Mouse (Mus musculus) lung, embryonic 15.5 days (tissue): ENCODE measurements around the gene Mapk1ip1. TPM values are rescaled to one million over a fixed set of nuclear protein-coding genes. Genes with fewer than 3 reads are reported as not detected.
A peak's percentile ranks its signal among the peaks of the same experiment; 100 is the strongest.

Experiments used
- ATAC-seq: fragments of 200-750 bp; cut with Nextera tagmentation; 2 replicates; pipeline ENCODE4 v1.8.0; 2017; ENCODE audit warnings: moderate number of reproducible peaks, borderline replicate concordance; ENCODE audit not compliant: low FRiP score, low TSS enrichment; ENCODE audit errors: extremely low read depth
- H3K27ac ChIP-seq: fragments of 300-500 bp; sonication (generic); 2 replicates; pipeline ENCODE4 v1.5.1; 2015; ENCODE audit warnings: moderate library complexity, mild to moderate bottlenecking, inconsistent platforms
- H3K27me3 ChIP-seq: fragments of 300-500 bp; sonication (generic); 2 replicates; pipeline ENCODE4 v1.6.1; 2015; ENCODE audit warnings: inconsistent platforms
- H3K36me3 ChIP-seq: fragments of 300-500 bp; sonication (generic); 2 replicates; pipeline ENCODE4 v1.6.1; 2015; ENCODE audit warnings: inconsistent platforms
- H3K4me1 ChIP-seq: fragments of 300-500 bp; sonication (generic); 2 replicates; pipeline ENCODE4 v1.6.1; 2015; ENCODE audit warnings: inconsistent platforms
- H3K4me2 ChIP-seq: fragments of 300-500 bp; sonication (generic); 2 replicates; pipeline ENCODE4 v1.6.1; 2015; ENCODE audit warnings: inconsistent platforms, mild to moderate bottlenecking, moderate library complexity
- H3K4me3 ChIP-seq: fragments of 300-500 bp; sonication (generic); 2 replicates; pipeline ENCODE4 v1.5.1; 2015; ENCODE audit warnings: mild to moderate bottlenecking, inconsistent platforms
- H3K9ac ChIP-seq: fragments of 300-500 bp; sonication (generic); 2 replicates; pipeline ENCODE4 v1.6.1; 2015; ENCODE audit warnings: inconsistent platforms
- H3K9me3 ChIP-seq: fragments of 300-500 bp; sonication (generic); 2 replicates; pipeline ENCODE4 v1.6.1; 2016; ENCODE audit warnings: inconsistent platforms
- WGBS: fragments of 180-500 bp; shearing (Covaris S2); methylation state at CpG from one replicate; pipeline ENCODE4 v1.1.7; 2015; 5-methylcytosine and 5-hydroxymethylcytosine counted together
- polyA plus RNA-seq: library from polyadenylated mRNA; unstranded; fragments of >200 nt; fragmentation: Nextera tagmentation; extraction: Ambion mirVana; gene quantifications from 2 replicates; pipeline ENCODE4 v1.2.1, GENCODE M21; 2015

Mapk1ip1 gene
- polyA plus RNA-seq, 1 experiment from 2014 or later, result 12.5 TPM

GRCm38 (mm10) chr7:138853417-138854031, 7.5 kb upstream of the Mapk1ip1 start:
- H3K9me3 ChIP-seq, result no peaks in the 10 kb centered on the region
- H3K9ac ChIP-seq, result no peak overlapping the region
- H3K27me3 ChIP-seq, result no peaks in the 10 kb centered on the region
- no peak overlapping the region for H3K27ac ChIP-seq
- peaks cover 1% of the 10 kb centered on the region; the same call in 1 of the 2 replicates for H3K4me1 ChIP-seq
- H3K36me3 ChIP-seq, result peaks cover 40% of the 10 kb centered on the region
- ATAC-seq, result no peak
- 89% methylated on average over 4 of the region's 4 CpGs for WGBS
- H3K4me2 ChIP-seq, result no peak overlapping the region
- no peak overlapping the region for H3K4me3 ChIP-seq

GRCm38 (mm10) chr7:138850083-138850482, 4.0 kb upstream of the Mapk1ip1 start:
- H3K36me3 ChIP-seq, result peaks cover 37% of the 10 kb centered on the region
- H3K4me2 ChIP-seq, result no peak overlapping the region
- H3K4me3 ChIP-seq, result no peak overlapping the region
- H3K9me3 ChIP-seq, result no peaks in the 10 kb centered on the region
- no peak overlapping the region for H3K9ac ChIP-seq
- ATAC-seq, result no peak
- H3K27me3 ChIP-seq, result no peaks in the 10 kb centered on the region
- no peak overlapping the region for H3K27ac ChIP-seq
- H3K4me1 ChIP-seq, result peaks cover 19% of the 10 kb centered on the region

DNA sequence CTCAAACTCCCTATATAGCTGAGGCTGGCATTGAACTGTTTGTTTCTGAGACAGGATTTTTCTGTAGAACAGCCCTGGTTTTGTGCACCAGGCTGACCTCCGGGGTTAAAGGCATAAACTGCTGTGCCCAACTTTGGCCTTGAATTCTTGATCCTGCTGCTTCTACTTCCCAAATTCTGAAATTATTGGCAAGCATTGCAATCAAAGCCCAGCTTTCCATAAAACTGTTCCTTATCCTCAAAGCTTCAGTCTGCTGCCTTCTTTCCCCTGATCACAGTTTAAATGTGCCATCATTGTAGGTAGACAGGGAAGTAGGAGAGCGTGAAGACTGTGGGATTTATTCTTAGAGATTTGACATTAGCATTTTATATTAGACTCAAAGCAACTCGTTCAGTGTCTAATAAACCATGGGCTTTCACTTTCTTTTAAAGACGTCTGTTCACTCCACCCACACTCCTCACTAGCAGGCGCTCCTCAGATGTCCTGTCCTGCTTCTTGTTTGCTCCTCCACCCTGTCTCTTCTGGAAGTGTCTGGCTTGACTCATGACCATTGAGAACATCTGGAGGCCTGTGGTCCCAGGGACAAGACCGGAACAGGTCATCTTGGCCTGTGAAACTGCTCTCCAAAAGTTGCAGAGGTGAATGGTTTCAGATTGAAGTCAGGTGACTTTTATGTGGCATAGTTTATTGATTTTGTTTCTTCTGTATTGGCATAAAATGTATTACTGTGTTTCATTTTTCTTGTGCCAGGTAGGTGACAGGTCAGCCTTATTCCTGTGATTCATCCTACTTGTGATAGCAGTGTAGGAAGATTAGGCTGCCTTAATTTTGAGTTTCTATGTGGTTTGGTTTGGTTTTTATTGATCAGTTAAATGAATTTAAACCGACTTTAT, 2.2 kb upstream of the Mapk1ip1 start:
- Histone ChIP-seq H3K27me3 (no peaks in the 10 kb centered on the region), H3K4me2 (peak overlapping the region; percentile 86), H3K4me1 (peaks cover 32% of the 10 kb centered on the region), H3K9me3 (no peaks in the 10 kb centered on the region), H3K36me3 (peaks cover 28% of the 10 kb centered on the region; the same call in 1 of the 2 replicates), H3K4me3 (peak overlapping the region; percentile 98), H3K27ac (no peak overlapping the region), H3K9ac (peak overlapping the region; percentile 96; the same call in 1 of the 2 replicates)
- no peak for ATAC-seq
- WGBS, result 77% methylated on average over 7 of the region's 7 CpGs

DNA sequence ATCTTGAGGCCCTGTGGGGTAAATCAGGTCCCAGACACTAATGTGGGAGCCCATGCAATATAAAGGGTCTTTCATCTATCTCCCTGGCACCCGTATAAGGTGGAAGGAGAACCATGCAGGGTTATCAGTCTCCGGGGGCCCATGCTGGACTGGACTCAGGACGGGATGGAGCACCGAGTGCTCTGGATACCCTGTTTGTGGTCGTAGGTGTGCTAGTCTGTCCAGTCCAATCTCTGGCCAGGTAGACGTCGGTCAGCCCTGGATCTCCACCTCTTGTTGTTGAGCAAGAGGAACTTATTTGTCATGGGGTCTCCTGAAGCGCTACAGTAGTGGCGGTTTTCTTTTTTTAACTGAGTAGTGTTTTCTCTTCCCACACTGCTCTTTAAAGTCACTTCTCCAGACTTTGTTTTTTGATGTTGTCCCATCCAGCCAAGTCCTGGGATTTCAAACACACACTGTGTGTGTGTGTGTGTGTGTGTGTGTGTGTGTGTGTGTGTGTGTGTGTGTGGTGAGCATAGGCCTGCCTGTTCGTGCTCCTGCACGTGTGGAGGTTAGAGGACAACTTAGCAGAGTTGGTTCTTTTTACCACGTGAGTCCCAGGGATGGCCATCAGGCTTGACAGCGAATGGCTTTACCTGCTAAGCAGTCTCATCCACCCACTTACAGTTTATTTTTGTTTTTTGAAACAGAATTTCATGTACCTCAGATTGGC, 1.4 kb upstream of the Mapk1ip1 start:
- H3K36me3 ChIP-seq, result peaks cover 21% of the 10 kb centered on the region; the same call in 1 of the 2 replicates
- H3K27ac ChIP-seq, result no peak overlapping the region
- WGBS, result 28% methylated on average over 13 of the region's 13 CpGs
- peaks cover 32% of the 10 kb centered on the region for H3K4me1 ChIP-seq
- H3K9ac ChIP-seq, result peak overlapping the region; percentile 96
- H3K4me3 ChIP-seq, result peak overlapping the region; percentile 98
- no peak for ATAC-seq
- H3K4me2 ChIP-seq, result peak overlapping the region; percentile 86
- no peaks in the 10 kb centered on the region for H3K27me3 ChIP-seq
- H3K9me3 ChIP-seq, result no peaks in the 10 kb centered on the region

DNA sequence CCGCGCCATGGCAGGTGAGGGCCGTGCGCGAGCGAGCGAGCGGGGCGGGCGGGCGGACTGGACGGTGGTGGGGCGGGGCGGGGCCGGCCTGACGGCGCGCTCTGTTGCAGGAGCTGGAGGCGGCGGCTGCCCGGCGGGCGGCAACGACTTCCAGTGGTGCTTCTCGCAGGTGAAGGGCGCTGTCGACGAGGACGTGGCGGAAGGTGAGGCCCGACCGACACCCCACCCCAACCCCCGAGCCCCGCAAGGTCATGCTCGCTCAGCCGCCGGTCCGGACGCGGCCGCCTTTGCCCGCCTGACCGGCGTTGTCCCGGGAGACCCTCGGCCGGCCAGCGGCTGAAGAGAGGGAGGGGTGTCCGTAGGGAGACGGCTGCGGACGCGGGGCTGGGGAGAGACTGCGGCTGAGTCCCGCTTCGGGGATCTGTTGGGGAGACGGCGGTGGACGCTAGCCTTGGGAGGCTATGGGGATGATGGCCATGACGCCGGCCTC, 474 bp upstream of the Mapk1ip1 start:
- H3K27me3 ChIP-seq, result no peaks in the 10 kb centered on the region
- H3K4me3 ChIP-seq, result peak overlapping the region; percentile 98
- H3K4me2 ChIP-seq, result peak overlapping the region; percentile 86
- ATAC-seq, result peak; percentile 86
- H3K4me1 ChIP-seq, result peaks cover 32% of the 10 kb centered on the region
- no peaks in the 10 kb centered on the region for H3K9me3 ChIP-seq
- H3K36me3 ChIP-seq, result peaks cover 12% of the 10 kb centered on the region; the same call in 1 of the 2 replicates
- H3K9ac ChIP-seq, result peak overlapping the region; percentile 96
- H3K27ac ChIP-seq, result peak overlapping the region; percentile 97
- WGBS, result under 1% methylated on average over 61 of the region's 61 CpGs

GRCm38 (mm10) chr7:138845111-138845510, 962 bp downstream of the Mapk1ip1 start:
- H3K4me3 ChIP-seq, result peak overlapping the region; percentile 98
- no peaks in the 10 kb centered on the region for H3K9me3 ChIP-seq
- 0 out of 2 replicates have a peak overlapping the region, but pooled peaks have one; percentile 5 for H3K27ac ChIP-seq
- H3K27me3 ChIP-seq, result no peaks in the 10 kb centered on the region
- H3K36me3 ChIP-seq, result 0 out of 2 replicates have a peak, but pooled peaks cover 4% of the 10 kb centered on the region
- peak overlapping the region; percentile 8; the same call in 1 of the 2 replicates for H3K9ac ChIP-seq
- WGBS, result 22% methylated on average over 8 of the region's 8 CpGs
- H3K4me1 ChIP-seq, result peaks cover 32% of the 10 kb centered on the region
- no peak for ATAC-seq
- H3K4me2 ChIP-seq, result peak overlapping the region; percentile 86

DNA sequence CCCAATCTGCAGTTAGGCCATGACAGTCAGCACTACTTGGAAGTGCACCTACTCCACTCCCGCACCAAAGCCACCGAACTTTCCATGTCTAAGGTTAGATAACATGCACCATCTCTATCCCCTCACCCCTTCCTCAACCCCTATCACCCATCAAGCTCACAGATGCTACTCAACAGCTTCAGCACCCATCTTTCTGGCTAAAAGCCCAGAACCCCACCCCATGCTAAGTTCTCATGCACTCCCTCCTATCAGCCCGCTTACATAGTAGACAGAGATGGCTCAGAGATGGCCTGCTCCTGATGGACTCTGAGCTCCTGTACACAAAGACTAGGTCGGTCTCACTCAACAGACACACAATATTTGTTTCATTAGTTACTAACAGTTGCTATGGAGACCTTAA, 2.7 kb downstream of the Mapk1ip1 start:
- peaks cover 30% of the 10 kb centered on the region for H3K4me1 ChIP-seq
- H3K9me3 ChIP-seq, result no peaks in the 10 kb centered on the region
- no peak overlapping the region for H3K4me2 ChIP-seq
- H3K4me3 ChIP-seq, result no peak overlapping the region
- no peak for ATAC-seq
- 82% methylated on average over 4 of the region's 4 CpGs for WGBS
- H3K36me3 ChIP-seq, result 0 out of 2 replicates have a peak, but pooled peaks cover 1% of the 10 kb centered on the region
- H3K27me3 ChIP-seq, result no peaks in the 10 kb centered on the region
- no peak overlapping the region for H3K27ac ChIP-seq
- no peak overlapping the region for H3K9ac ChIP-seq

DNA sequence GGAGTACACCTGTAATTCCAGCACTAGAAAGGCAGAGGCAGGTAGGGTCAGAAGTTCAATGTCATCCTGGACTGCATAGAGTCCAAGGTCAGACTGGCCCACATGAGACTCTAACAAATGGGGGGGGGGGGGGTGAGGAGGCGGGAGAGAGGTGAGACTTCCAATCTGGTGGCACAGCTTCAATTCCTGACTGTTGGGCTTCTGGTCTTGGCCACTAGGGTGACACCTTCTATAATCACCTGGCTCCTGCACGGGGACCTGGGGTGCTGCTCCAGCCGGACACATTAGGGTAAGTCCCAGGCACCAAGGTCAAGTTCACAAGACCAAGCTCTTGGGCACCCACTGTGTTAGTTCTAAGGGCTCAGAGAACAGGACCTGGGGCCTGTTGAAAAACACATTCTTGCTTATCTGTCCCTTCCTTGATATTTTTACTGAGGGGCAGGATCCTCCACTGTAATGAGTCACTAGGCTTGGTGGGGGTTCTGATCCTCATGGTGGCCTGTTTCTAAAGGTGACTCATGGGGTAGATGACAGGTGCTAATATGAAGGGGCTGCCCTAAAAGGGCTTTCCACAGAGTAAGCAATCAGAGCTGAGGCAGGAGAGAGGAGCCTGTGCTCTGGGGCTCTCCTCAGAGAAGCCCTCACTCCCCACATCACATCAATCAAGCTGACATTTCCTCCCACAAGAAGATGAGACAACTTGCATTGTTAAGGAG, 4.5 kb downstream of the Mapk1ip1 start:
- Histone ChIP-seq H3K9me3 (no peaks in the 10 kb centered on the region), H3K4me2 (no peak overlapping the region), H3K27me3 (no peaks in the 10 kb centered on the region), H3K27ac (no peak overlapping the region), H3K4me3 (no peak overlapping the region), H3K36me3 (peaks cover 2% of the 10 kb centered on the region; the same call in 1 of the 2 replicates), H3K4me1 (peaks cover 17% of the 10 kb centered on the region), H3K9ac (no peak overlapping the region)
- 59% methylated on average over 3 of the region's 3 CpGs for WGBS
- ATAC-seq, result no peak

GRCm38 (mm10) chr7:138840594-138841021, 5.5 kb downstream of the Mapk1ip1 start:
- no peak overlapping the region for H3K27ac ChIP-seq
- H3K4me2 ChIP-seq, result no peak overlapping the region
- no peaks in the 10 kb centered on the region for H3K9me3 ChIP-seq
- ATAC-seq, result 0 out of 2 replicates have a peak, but pooled peaks have one; percentile 17
- H3K36me3 ChIP-seq, result peaks cover 11% of the 10 kb centered on the region; the same call in 1 of the 2 replicates
- 35% methylated on average over 4 of the region's 4 CpGs for WGBS
- no peak overlapping the region for H3K9ac ChIP-seq
- H3K4me1 ChIP-seq, result peaks cover 17% of the 10 kb centered on the region
- no peaks in the 10 kb centered on the region for H3K27me3 ChIP-seq
- no peak overlapping the region for H3K4me3 ChIP-seq

DNA sequence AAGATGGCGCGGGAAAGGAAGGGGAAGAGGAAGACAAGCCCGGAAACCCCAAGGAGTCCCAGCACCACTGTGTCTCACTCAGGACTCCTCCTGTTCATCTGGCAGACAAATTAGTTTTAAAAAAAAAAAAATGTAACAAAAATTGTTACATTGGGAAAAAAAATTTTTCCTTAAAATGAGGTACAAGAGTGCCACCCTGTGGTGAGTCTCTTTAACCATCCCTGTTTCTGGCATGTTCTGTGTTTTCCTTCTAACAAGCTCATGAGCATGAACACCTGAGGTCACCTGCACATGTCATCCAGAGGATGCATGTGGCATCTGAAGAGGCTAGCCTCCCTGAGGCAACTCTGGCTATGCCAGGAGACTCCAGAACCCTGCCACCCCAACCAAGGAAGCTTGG, 11.0 kb downstream of the Mapk1ip1 start:
- H3K27ac ChIP-seq, result no peak overlapping the region
- H3K27me3 ChIP-seq, result no peaks in the 10 kb centered on the region
- no peak overlapping the region for H3K9ac ChIP-seq
- H3K4me3 ChIP-seq, result no peak overlapping the region
- H3K9me3 ChIP-seq, result no peaks in the 10 kb centered on the region
- no peak for ATAC-seq
- WGBS, result 88% methylated on average over 3 of the region's 3 CpGs
- no peak overlapping the region for H3K4me2 ChIP-seq
- H3K4me1 ChIP-seq, result no peaks in the 10 kb centered on the region
- H3K36me3 ChIP-seq, result peaks cover 16% of the 10 kb centered on the region; the same call in 1 of the 2 replicates

DNA sequence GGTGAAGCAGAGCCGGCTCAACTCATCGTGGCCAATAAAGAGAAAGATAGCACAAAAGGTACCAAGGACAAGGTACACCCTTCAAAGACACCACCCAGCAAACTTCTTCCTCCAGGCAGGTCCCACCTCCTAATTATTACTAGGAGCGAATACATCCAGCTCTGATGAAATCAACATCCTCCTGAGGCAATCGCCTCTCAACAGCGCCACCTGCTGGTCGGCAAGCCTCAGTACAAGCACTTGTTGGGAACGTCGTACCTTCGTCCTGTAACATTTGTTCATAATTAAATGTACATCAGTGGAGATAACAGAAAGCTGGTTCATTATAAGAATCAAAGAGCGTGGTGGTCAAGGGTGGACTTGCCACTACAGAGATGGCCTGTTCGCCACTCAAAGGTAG, 18.3 kb downstream of the Mapk1ip1 start:
- H3K9ac ChIP-seq, result no peak overlapping the region
- H3K36me3 ChIP-seq, result no peaks in the 10 kb centered on the region
- no peak for ATAC-seq
- H3K4me2 ChIP-seq, result no peak overlapping the region
- no peak overlapping the region for H3K4me3 ChIP-seq
- no peaks in the 10 kb centered on the region for H3K4me1 ChIP-seq
- no peaks in the 10 kb centered on the region for H3K9me3 ChIP-seq
- WGBS, result 16% methylated on average over 11 of the region's 11 CpGs
- no peaks in the 10 kb centered on the region for H3K27me3 ChIP-seq
- no peak overlapping the region for H3K27ac ChIP-seq
